Mouse (Mus musculus) lung, postnatal 25 days (tissue): Measurements from ENCODE around the gene Pcmt1.

ENCODE experiments used
- DNase-seq: peaks from one replicate; pipeline ENCODE4 v3.0.0; 2022; ENCODE audit warnings: low spot score

Pcmt1 gene

GRCm38 (mm10) chr10:7589592-7590233, 91.2 kb downstream of the Pcmt1 start, which contains the start of gene Lrp11:
Lrp11 (plus strand) TSS chr10:7589800.
- DNase-seq: peak; percentile 92

DNA sequence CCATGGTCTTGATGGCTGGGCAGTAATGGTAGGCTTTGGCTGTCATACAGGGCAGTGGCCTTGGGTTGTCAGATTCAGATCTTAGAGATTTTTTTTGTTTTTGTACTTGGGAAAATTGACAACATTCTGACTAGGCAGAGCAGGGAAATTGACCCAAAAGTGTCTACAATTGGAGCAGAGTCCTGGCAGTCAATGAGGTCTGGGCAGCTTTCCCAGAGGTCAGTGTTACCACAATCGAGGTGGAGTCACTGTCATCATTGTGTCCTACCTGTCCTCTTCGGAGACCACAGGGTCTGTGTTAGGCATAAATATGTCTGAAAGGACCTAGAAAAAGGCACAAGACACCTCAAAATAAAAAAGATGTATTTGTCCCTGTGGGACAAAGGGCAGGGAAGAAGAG, 94.2 kb downstream of the Pcmt1 start:
- DNase-seq: no peak

- DNase-seq: no peak
Observed at GRCm38 (mm10) chr10:7582891-7583557, 97.9 kb downstream of the Pcmt1 start.

DNA sequence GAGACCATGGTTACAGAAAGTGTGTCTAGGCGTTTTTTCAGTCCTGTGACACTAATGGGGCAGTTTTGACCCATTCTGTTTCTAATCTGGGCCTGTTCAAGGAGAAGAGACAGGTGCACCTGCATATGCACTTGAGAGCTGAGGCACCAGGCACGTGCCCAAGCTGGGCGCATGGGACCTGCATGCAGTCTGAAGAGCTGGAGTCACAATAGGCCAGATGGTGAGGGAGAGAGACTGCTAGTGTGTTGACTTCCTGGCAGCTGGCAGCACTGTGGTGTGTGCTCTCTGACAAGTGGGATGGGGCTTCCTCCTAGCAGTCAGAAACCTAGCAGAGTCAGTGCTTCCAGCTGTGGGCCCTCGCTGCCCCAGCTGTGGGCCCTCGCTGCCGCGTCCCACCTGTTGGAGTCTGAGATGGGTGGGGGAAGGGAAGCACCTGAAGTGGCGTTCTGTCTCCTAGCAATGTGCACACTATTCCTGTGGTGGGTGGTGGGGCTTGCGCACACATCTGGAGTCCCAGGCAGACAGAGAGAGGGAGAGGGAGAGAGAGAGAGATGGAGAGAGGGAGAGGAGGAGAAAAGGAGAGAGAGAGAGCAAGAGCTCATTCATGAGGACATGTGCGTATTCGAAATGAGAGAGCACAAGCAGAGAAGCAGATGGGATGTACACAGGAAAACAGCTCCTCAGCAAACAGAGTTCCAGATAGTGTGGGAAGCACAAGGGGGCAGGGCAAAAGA, 98.6 kb downstream of the Pcmt1 start:
- no peak for DNase-seq

- no peak for DNase-seq
Observed at GRCm38 (mm10) chr10:7581401-7581800, 99.5 kb downstream of the Pcmt1 start.
